Mouse (Mus musculus): ENCODE data around the gene Pmm2.

GRCm38 (mm10) chr16:8686121-8686870 is 48.8 kb downstream of the Pmm2 start:
- TF ChIP-seq POLR2A (IDR thresholded peaks at IDR 0.05; ENCODE audit: borderline replicate concordance, extremely low read depth, insufficient read depth, insufficient read length, poor library complexity, severe bottlenecking) (no peak), CTCF (IDR thresholded peaks at IDR 0.05; ENCODE audit: borderline replicate concordance, extremely low read depth, insufficient read depth, insufficient read length) (peak; percentile 79; the same call in 1 of the 2 replicates)

Measured in brain, embryonic 14.5 days (tissue).